Mouse (Mus musculus) heart, postnatal 4 days (tissue): ENCODE results near the gene Hist1h3a. TPM values are rescaled to one million over a fixed set of nuclear protein-coding genes. Genes with fewer than 3 reads are reported as not detected.
A peak's percentile ranks its signal among the peaks of the same experiment; 100 is the strongest.
"Not testable (repeated sequence)": the region's sequence is repeated elsewhere in the genome, so short reads cannot be mapped to it uniquely, and the experiment has no call there.

Experiments
- DNase-seq: peaks from one replicate; pipeline ENCODE4 v3.0.0; 2021
- total RNA-seq, 2 experiments: library from RNA; stranded (reverse); gene quantifications; 2 replicates each; pipeline ENCODE4 v1.2.3; 2021

Hist1h3a gene
- 100 to 1,000 TPM; 440 to 473 TPM for total RNA-seq

GRCm38 (mm10) chr13:23761871-23762821, at the start of gene Hist1h3a:
Hist1h3a (minus strand) TSS chr13:23762386.
- peak; percentile 67 for DNase-seq

- DNase-seq: no peak
Observed at GRCm38 (mm10) chr13:23806422-23807052, 44.4 kb upstream of the Hist1h3a start, which contains the start of gene Slc17a2. Slc17a2 (plus strand) TSS chr13:23806993.

GRCm38 (mm10) chr13:23804532-23804931, 42.3 kb upstream of the Hist1h3a start:
- no peak for DNase-seq

GRCm38 (mm10) chr13:23799405-23799804, 37.2 kb upstream of the Hist1h3a start:
- DNase-seq: no peak

- DNase-seq: peak; percentile 56
Observed at GRCm38 (mm10) chr13:23792520-23792919, 30.3 kb upstream of the Hist1h3a start.

GRCm38 (mm10) chr13:23779025-23779424, 16.8 kb upstream of the Hist1h3a start:
- DNase-seq: no peak

GRCm38 (mm10) chr13:23778339-23778738, 16.2 kb upstream of the Hist1h3a start:
- no peak for DNase-seq

GRCm38 (mm10) chr13:23772561-23773313, 10.6 kb upstream of the Hist1h3a start:
- peak; percentile 63 for DNase-seq

- not testable (repeated sequence) for DNase-seq
Observed at GRCm38 (mm10) chr13:23769613-23770012, 7.4 kb upstream of the Hist1h3a start, which contains the start of gene Trim38. Trim38 (plus strand) TSS chr13:23769913.

- DNase-seq: no peak
Observed at GRCm38 (mm10) chr13:23768834-23769397, 6.7 kb upstream of the Hist1h3a start.

GRCm38 (mm10) chr13:23766772-23767171, 4.6 kb upstream of the Hist1h3a start:
- no peak for DNase-seq

- DNase-seq: no peak
Observed at GRCm38 (mm10) chr13:23765172-23765513, 3.0 kb upstream of the Hist1h3a start.

- no peak for DNase-seq
Observed at GRCm38 (mm10) chr13:23764324-23765171, 2.4 kb upstream of the Hist1h3a start.

- DNase-seq: peak; percentile 85
Observed at GRCm38 (mm10) chr13:23763586-23764323, 1.6 kb upstream of the Hist1h3a start, which contains the start of gene Hist1h1a. Hist1h1a (plus strand) TSS chr13:23763666.

- no peak for DNase-seq
Observed at GRCm38 (mm10) chr13:23763242-23763585, 1.0 kb upstream of the Hist1h3a start.

GRCm38 (mm10) chr13:23760972-23761864, 968 bp downstream of the Hist1h3a start, which contains the start of gene Hist1h4a:
Hist1h4a (minus strand) TSS chr13:23761230.
- peak; percentile 99 for DNase-seq

GRCm38 (mm10) chr13:23760240-23760971, 1.8 kb downstream of the Hist1h3a start:
- peak; percentile 16 for DNase-seq

GRCm38 (mm10) chr13:23759916-23760239, 2.3 kb downstream of the Hist1h3a start:
- no peak for DNase-seq

- no peak for DNase-seq
Observed at GRCm38 (mm10) chr13:23759251-23759771, 2.9 kb downstream of the Hist1h3a start.
